Mouse (Mus musculus): Measurements from ENCODE around the gene Eid1. TPM values are rescaled to one million over a fixed set of nuclear protein-coding genes. Genes with fewer than 3 reads are reported as not detected.

Gene Eid1
- polyA plus RNA-seq, 1 experiment from 2014 or later: 150 TPM

GRCm38 (mm10) chr2:125685441-125686150 lies 12.7 kb downstream of the Eid1 start:
- 54% methylated on average over 9 of the region's 9 CpGs for WGBS
- H3K4me2 ChIP-seq: 0 out of 2 replicates have a peak overlapping the region, but pooled peaks have one; percentile 6

GRCm38 (mm10) chr2:125692010-125692409 lies 19.1 kb downstream of the Eid1 start:
- TF ChIP-seq CTCF (IDR thresholded peaks at IDR 0.05; ENCODE audit: low read depth): no peak
- H3K4me1 ChIP-seq (ENCODE audit: insufficient read depth): peaks cover 7% of the 10 kb centered on the region; the same call in 1 of the 2 replicates
- WGBS: 41% methylated on average over 2 of the region's 2 CpGs

More at GRCm38 (mm10) chr2:125685441-125686150, 12.7 kb downstream of the Eid1 start:
- ATAC-seq (ENCODE audit: insufficient read depth) (peak; percentile 53; the same call in 1 of the 2 replicates), DNase-seq (peak; percentile 37)
- H3K27me3 ChIP-seq (ENCODE audit: insufficient read depth, low read length): no peaks in the 10 kb centered on the region
- no peak overlapping the region for H3K9ac ChIP-seq
- no peaks in the 10 kb centered on the region for H3K9me3 ChIP-seq (ENCODE audit: low read depth, low read length)
- H3K36me3 ChIP-seq (ENCODE audit: insufficient read depth): no peaks in the 10 kb centered on the region
- peak overlapping the region; percentile 60 for H3K27ac ChIP-seq (ENCODE audit: low read depth)
- peaks cover 4% of the 10 kb centered on the region; the same call in 1 of the 2 replicates for H3K4me1 ChIP-seq (ENCODE audit: insufficient read depth)
- H3K4me3 ChIP-seq (ENCODE audit: low read depth, low read length): no peak overlapping the region
- no peak for TF ChIP-seq CTCF (IDR thresholded peaks at IDR 0.05; ENCODE audit: low read depth)

GRCm38 (mm10) chr2:125694798-125695197 lies 21.9 kb downstream of the Eid1 start:
- 78% methylated on average over 2 of the region's 2 CpGs for WGBS
- no peak overlapping the region for H3K27ac ChIP-seq (ENCODE audit: low read depth)
- H3K4me1 ChIP-seq (ENCODE audit: insufficient read depth): peaks cover 7% of the 10 kb centered on the region; the same call in 1 of the 2 replicates

More at GRCm38 (mm10) chr2:125692010-125692409, 19.1 kb downstream of the Eid1 start:
- no peaks in the 10 kb centered on the region for H3K36me3 ChIP-seq (ENCODE audit: insufficient read depth)
- no peak overlapping the region for H3K9ac ChIP-seq
- no peaks in the 10 kb centered on the region for H3K9me3 ChIP-seq (ENCODE audit: low read depth, low read length)
- H3K4me3 ChIP-seq (ENCODE audit: low read depth, low read length): no peak overlapping the region
- no peak overlapping the region for H3K4me2 ChIP-seq
- DNase-seq (no peak), ATAC-seq (ENCODE audit: insufficient read depth) (no peak)
- no peak overlapping the region for H3K27ac ChIP-seq (ENCODE audit: low read depth)
- H3K27me3 ChIP-seq (ENCODE audit: insufficient read depth, low read length): no peaks in the 10 kb centered on the region

GRCm38 (mm10) chr2:125696219-125696618 lies 23.3 kb downstream of the Eid1 start:
- H3K9me3 ChIP-seq (ENCODE audit: low read depth, low read length): no peaks in the 10 kb centered on the region

More at GRCm38 (mm10) chr2:125694798-125695197, 21.9 kb downstream of the Eid1 start:
- Histone ChIP-seq H3K9me3 (ENCODE audit: low read depth, low read length) (no peaks in the 10 kb centered on the region), H3K9ac (no peak overlapping the region), H3K36me3 (ENCODE audit: insufficient read depth) (no peaks in the 10 kb centered on the region), H3K4me2 (no peak overlapping the region), H3K27me3 (ENCODE audit: insufficient read depth, low read length) (no peaks in the 10 kb centered on the region), H3K4me3 (ENCODE audit: low read depth, low read length) (no peak overlapping the region)
- TF ChIP-seq CTCF (IDR thresholded peaks at IDR 0.05; ENCODE audit: low read depth): no peak
- DNase-seq (no peak), ATAC-seq (ENCODE audit: insufficient read depth) (no peak)

GRCm38 (mm10) chr2:125701606-125702005 lies 28.7 kb downstream of the Eid1 start:
- no peak overlapping the region for H3K4me2 ChIP-seq
- 69% methylated on average over 2 of the region's 2 CpGs for WGBS

More at GRCm38 (mm10) chr2:125696219-125696618, 23.3 kb downstream of the Eid1 start:
- Histone ChIP-seq H3K27me3 (ENCODE audit: insufficient read depth, low read length) (no peaks in the 10 kb centered on the region), H3K4me3 (ENCODE audit: low read depth, low read length) (no peak overlapping the region), H3K36me3 (ENCODE audit: insufficient read depth) (no peaks in the 10 kb centered on the region), H3K27ac (ENCODE audit: low read depth) (peak overlapping the region; percentile 42; the same call in 1 of the 2 replicates), H3K4me1 (ENCODE audit: insufficient read depth) (peaks cover 7% of the 10 kb centered on the region; the same call in 1 of the 2 replicates), H3K9ac (no peak overlapping the region), H3K4me2 (no peak overlapping the region)
- 59% methylated on average over 2 of the region's 2 CpGs for WGBS
- DNase-seq: peak; percentile 63
- ATAC-seq (ENCODE audit: insufficient read depth): peak; percentile 41; the same call in 1 of the 2 replicates
- TF ChIP-seq CTCF (IDR thresholded peaks at IDR 0.05; ENCODE audit: low read depth): no peak

GRCm38 (mm10) chr2:125702851-125703250 lies 30.0 kb downstream of the Eid1 start:
- Histone ChIP-seq H3K4me2 (no peak overlapping the region), H3K27me3 (ENCODE audit: insufficient read depth, low read length) (no peaks in the 10 kb centered on the region), H3K4me1 (ENCODE audit: insufficient read depth) (0 out of 2 replicates have a peak, but pooled peaks cover 2% of the 10 kb centered on the region), H3K4me3 (ENCODE audit: low read depth, low read length) (no peak overlapping the region), H3K27ac (ENCODE audit: low read depth) (no peak overlapping the region), H3K36me3 (ENCODE audit: insufficient read depth) (no peaks in the 10 kb centered on the region), H3K9me3 (ENCODE audit: low read depth, low read length) (no peaks in the 10 kb centered on the region), H3K9ac (no peak overlapping the region)
- ATAC-seq (ENCODE audit: insufficient read depth) (no peak), DNase-seq (no peak)
- WGBS: 72% methylated on average over 2 of the region's 2 CpGs
- no peak for TF ChIP-seq CTCF (IDR thresholded peaks at IDR 0.05; ENCODE audit: low read depth)

More at GRCm38 (mm10) chr2:125701606-125702005, 28.7 kb downstream of the Eid1 start:
- no peaks in the 10 kb centered on the region for H3K9me3 ChIP-seq (ENCODE audit: low read depth, low read length)
- no peaks in the 10 kb centered on the region for H3K36me3 ChIP-seq (ENCODE audit: insufficient read depth)
- H3K27ac ChIP-seq (ENCODE audit: low read depth): no peak overlapping the region
- H3K4me3 ChIP-seq (ENCODE audit: low read depth, low read length): no peak overlapping the region
- DNase-seq (no peak), ATAC-seq (ENCODE audit: insufficient read depth) (no peak)
- no peaks in the 10 kb centered on the region for H3K27me3 ChIP-seq (ENCODE audit: insufficient read depth, low read length)
- H3K9ac ChIP-seq: no peak overlapping the region
- TF ChIP-seq CTCF (IDR thresholded peaks at IDR 0.05; ENCODE audit: low read depth): no peak
- H3K4me1 ChIP-seq (ENCODE audit: insufficient read depth): 0 out of 2 replicates have a peak, but pooled peaks cover 2% of the 10 kb centered on the region
